Mouse (Mus musculus): ENCODE data around the gene Slc5a11. TPM values are rescaled to one million over a fixed set of nuclear protein-coding genes. Genes with fewer than 3 reads are reported as not detected.

Gene Slc5a11
- polyA plus RNA-seq, 1 experiment from 2014 or later, result not detected

DNA sequence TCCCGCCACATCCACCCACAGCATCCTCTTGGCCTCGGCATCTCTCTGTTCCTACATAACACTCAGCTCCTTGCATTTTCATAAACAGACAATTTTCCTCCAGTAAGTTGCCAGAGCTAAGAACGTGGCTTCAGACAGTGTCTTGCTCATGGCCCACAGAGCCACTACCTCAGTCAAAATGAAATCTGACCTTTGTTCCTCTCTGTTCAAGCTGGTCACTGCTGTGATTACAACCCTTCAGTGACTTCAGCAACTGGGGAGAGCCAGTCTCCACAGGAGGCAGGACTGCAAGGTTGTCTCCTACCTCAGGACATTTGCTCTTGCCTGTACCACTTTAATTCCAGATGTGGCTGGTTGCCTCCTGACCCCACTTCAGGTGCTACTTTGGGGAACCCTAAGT, 15.4 kb upstream of the Slc5a11 start:
- no peak overlapping the region for H3K4me3 ChIP-seq (ENCODE audit: low read depth, low read length)
- no peak for ATAC-seq (replicated peaks; ENCODE audit: insufficient number of reproducible peaks, low FRiP score, low TSS enrichment, low read depth)
- no peak overlapping the region for H3K27ac ChIP-seq (replicated peaks; ENCODE audit: low read depth, low read length)
- WGBS, result 85% methylated on average over 3 of the region's 3 CpGs
- no peak overlapping the region for H3K4me2 ChIP-seq (ENCODE audit: low read depth, low read length)
- no peaks in the 10 kb centered on the region for H3K4me1 ChIP-seq (ENCODE audit: control insufficient read depth, insufficient read depth, low read length)
- H3K36me3 ChIP-seq (replicated peaks; ENCODE audit: control insufficient read depth, insufficient read depth, low read depth, low read length), result peaks cover 4% of the 10 kb centered on the region; the same call in 1 of the 2 replicates
- no peaks in the 10 kb centered on the region for H3K27me3 ChIP-seq (ENCODE audit: control insufficient read depth, insufficient read depth, low read length)
- DNase-seq (ENCODE audit: low spot score), result no peak
- H3K9ac ChIP-seq (replicated peaks; ENCODE audit: low read length), result no peak overlapping the region
- H3K9me3 ChIP-seq (replicated peaks; ENCODE audit: control insufficient read depth, low read length), result no peaks in the 10 kb centered on the region

- Histone ChIP-seq H3K4me2 (ENCODE audit: low read depth, low read length) (no peak overlapping the region), H3K9me3 (replicated peaks; ENCODE audit: control insufficient read depth, low read length) (no peaks in the 10 kb centered on the region), H3K36me3 (replicated peaks; ENCODE audit: control insufficient read depth, insufficient read depth, low read depth, low read length) (peaks cover 4% of the 10 kb centered on the region; the same call in 1 of the 2 replicates), H3K9ac (replicated peaks; ENCODE audit: low read length) (no peak overlapping the region), H3K27ac (replicated peaks; ENCODE audit: low read depth, low read length) (no peak overlapping the region), H3K4me1 (ENCODE audit: control insufficient read depth, insufficient read depth, low read length) (no peaks in the 10 kb centered on the region), H3K4me3 (ENCODE audit: low read depth, low read length) (no peak overlapping the region), H3K27me3 (ENCODE audit: control insufficient read depth, insufficient read depth, low read length) (no peaks in the 10 kb centered on the region)
- no peak for DNase-seq (ENCODE audit: low spot score)
- 93% methylated on average over 15 of the region's 15 CpGs for WGBS
- no peak for ATAC-seq (replicated peaks; ENCODE audit: insufficient number of reproducible peaks, low FRiP score, low TSS enrichment, low read depth)
Observed at GRCm38 (mm10) chr7:123199656-123200206, 14.8 kb upstream of the Slc5a11 start.

DNA sequence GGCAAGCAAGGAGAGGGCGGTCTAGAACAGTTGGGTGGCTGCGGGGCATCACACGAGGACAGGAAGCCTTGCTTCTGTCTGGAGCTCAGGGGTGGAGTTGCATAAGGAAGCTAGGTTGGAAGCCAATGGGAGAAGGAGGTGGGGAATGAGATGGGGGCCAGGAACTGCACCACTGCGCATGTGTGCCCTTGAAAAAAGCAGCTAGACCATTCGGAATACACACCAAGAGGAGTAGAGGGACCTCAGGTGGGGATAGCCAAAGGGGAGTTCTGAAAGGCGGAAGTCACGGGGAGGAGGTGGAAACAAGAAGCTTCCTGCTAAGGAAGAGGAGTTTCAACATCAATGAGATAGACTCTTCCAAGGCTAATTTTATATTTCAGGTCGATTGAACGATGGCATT, 13.9 kb upstream of the Slc5a11 start:
- no peak overlapping the region for H3K9ac ChIP-seq (replicated peaks; ENCODE audit: low read length)
- ATAC-seq (replicated peaks; ENCODE audit: insufficient number of reproducible peaks, low FRiP score, low TSS enrichment, low read depth), result no peak
- 86% methylated on average over 9 of the region's 9 CpGs for WGBS

DNA sequence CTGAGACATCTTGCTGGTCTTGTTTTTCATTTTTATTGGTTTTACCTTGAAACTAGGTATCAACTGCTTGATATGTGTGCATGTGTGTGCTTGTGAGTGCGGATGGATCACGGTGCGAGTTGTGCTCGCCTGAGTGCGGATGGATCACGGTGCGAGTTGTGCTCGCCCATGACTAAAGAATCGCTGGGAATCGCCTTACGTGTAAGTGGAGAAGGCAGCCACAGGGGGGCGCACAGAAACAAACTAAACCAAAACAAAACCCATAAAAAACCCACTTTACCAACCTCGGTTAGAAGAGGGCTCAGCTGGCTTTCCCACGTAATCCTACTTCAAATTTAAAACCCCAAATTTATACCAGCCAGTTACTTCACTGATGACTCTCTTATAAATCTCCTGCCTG, 9.3 kb upstream of the Slc5a11 start:
- no peak overlapping the region for H3K4me2 ChIP-seq (ENCODE audit: low read depth, low read length)
- no peak overlapping the region for H3K4me3 ChIP-seq (ENCODE audit: low read depth, low read length)
- H3K4me1 ChIP-seq (ENCODE audit: control insufficient read depth, insufficient read depth, low read length), result no peaks in the 10 kb centered on the region
- no peak overlapping the region for H3K27ac ChIP-seq (replicated peaks; ENCODE audit: low read depth, low read length)
- 32% methylated on average over 14 of the region's 14 CpGs for WGBS
- H3K36me3 ChIP-seq (replicated peaks; ENCODE audit: control insufficient read depth, insufficient read depth, low read depth, low read length), result no peaks in the 10 kb centered on the region
- H3K27me3 ChIP-seq (ENCODE audit: control insufficient read depth, insufficient read depth, low read length), result no peaks in the 10 kb centered on the region
- no peaks in the 10 kb centered on the region for H3K9me3 ChIP-seq (replicated peaks; ENCODE audit: control insufficient read depth, low read length)
- no peak for ATAC-seq (replicated peaks; ENCODE audit: insufficient number of reproducible peaks, low FRiP score, low TSS enrichment, low read depth)
- DNase-seq (ENCODE audit: low spot score), result peak; percentile 68
- H3K9ac ChIP-seq (replicated peaks; ENCODE audit: low read length), result no peak overlapping the region

More for the DNA sequence above, 13.9 kb upstream of the Slc5a11 start:
- Histone ChIP-seq H3K27ac (replicated peaks; ENCODE audit: low read depth, low read length) (no peak overlapping the region), H3K9me3 (replicated peaks; ENCODE audit: control insufficient read depth, low read length) (no peaks in the 10 kb centered on the region), H3K4me2 (ENCODE audit: low read depth, low read length) (no peak overlapping the region), H3K36me3 (replicated peaks; ENCODE audit: control insufficient read depth, insufficient read depth, low read depth, low read length) (no peaks in the 10 kb centered on the region), H3K4me3 (ENCODE audit: low read depth, low read length) (no peak overlapping the region), H3K27me3 (ENCODE audit: control insufficient read depth, insufficient read depth, low read length) (no peaks in the 10 kb centered on the region), H3K4me1 (ENCODE audit: control insufficient read depth, insufficient read depth, low read length) (no peaks in the 10 kb centered on the region)
- DNase-seq (ENCODE audit: low spot score), result no peak

- no peak for ATAC-seq (replicated peaks; ENCODE audit: insufficient number of reproducible peaks, low FRiP score, low TSS enrichment, low read depth)
- H3K36me3 ChIP-seq (replicated peaks; ENCODE audit: control insufficient read depth, insufficient read depth, low read depth, low read length), result no peaks in the 10 kb centered on the region
- no peaks in the 10 kb centered on the region for H3K27me3 ChIP-seq (ENCODE audit: control insufficient read depth, insufficient read depth, low read length)
- no peak overlapping the region for H3K4me3 ChIP-seq (ENCODE audit: low read depth, low read length)
- no peaks in the 10 kb centered on the region for H3K4me1 ChIP-seq (ENCODE audit: control insufficient read depth, insufficient read depth, low read length)
- no peak overlapping the region for H3K9ac ChIP-seq (replicated peaks; ENCODE audit: low read length)
- no peak for DNase-seq (ENCODE audit: low spot score)
- WGBS, result 76% methylated on average over 6 of the region's 6 CpGs
- no peak overlapping the region for H3K27ac ChIP-seq (replicated peaks; ENCODE audit: low read depth, low read length)
- no peaks in the 10 kb centered on the region for H3K9me3 ChIP-seq (replicated peaks; ENCODE audit: control insufficient read depth, low read length)
- no peak overlapping the region for H3K4me2 ChIP-seq (ENCODE audit: low read depth, low read length)
Observed at GRCm38 (mm10) chr7:123207561-123207960, 7.0 kb upstream of the Slc5a11 start.

DNA sequence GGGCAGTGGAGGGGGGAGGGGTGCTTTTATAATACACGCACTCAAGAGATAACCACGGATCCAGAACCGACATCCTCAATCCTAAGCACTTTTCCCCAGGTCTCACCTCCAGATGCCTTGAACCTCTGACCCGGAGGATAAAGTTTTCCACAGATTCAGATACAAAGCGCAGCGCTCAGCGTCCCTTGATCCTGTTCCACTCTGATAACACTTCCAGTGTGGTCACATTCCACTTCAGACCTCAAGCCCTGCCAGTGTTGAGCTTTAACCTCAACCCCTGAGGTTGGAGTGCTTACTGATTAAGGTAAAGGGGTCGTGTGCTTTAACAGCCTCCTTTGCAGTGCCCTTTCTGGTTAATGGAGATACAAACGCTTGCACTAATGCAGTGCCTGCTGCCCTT, 4.7 kb upstream of the Slc5a11 start:
- 78% methylated on average over 9 of the region's 9 CpGs for WGBS

GRCm38 (mm10) chr7:123211461-123211860, 3.1 kb upstream of the Slc5a11 start:
- Histone ChIP-seq H3K4me3 (ENCODE audit: low read depth, low read length) (no peak overlapping the region), H3K27ac (replicated peaks; ENCODE audit: low read depth, low read length) (no peak overlapping the region), H3K9ac (replicated peaks; ENCODE audit: low read length) (no peak overlapping the region), H3K36me3 (replicated peaks; ENCODE audit: control insufficient read depth, insufficient read depth, low read depth, low read length) (no peaks in the 10 kb centered on the region), H3K27me3 (ENCODE audit: control insufficient read depth, insufficient read depth, low read length) (no peaks in the 10 kb centered on the region), H3K4me1 (ENCODE audit: control insufficient read depth, insufficient read depth, low read length) (no peaks in the 10 kb centered on the region), H3K9me3 (replicated peaks; ENCODE audit: control insufficient read depth, low read length) (no peaks in the 10 kb centered on the region), H3K4me2 (ENCODE audit: low read depth, low read length) (no peak overlapping the region)
- DNase-seq (ENCODE audit: low spot score) (no peak), ATAC-seq (replicated peaks; ENCODE audit: insufficient number of reproducible peaks, low FRiP score, low TSS enrichment, low read depth) (no peak)
- 60% methylated on average over 5 of the region's 5 CpGs for WGBS

More for the DNA sequence above, 4.7 kb upstream of the Slc5a11 start:
- no peak overlapping the region for H3K4me2 ChIP-seq (ENCODE audit: low read depth, low read length)
- no peaks in the 10 kb centered on the region for H3K4me1 ChIP-seq (ENCODE audit: control insufficient read depth, insufficient read depth, low read length)
- H3K9me3 ChIP-seq (replicated peaks; ENCODE audit: control insufficient read depth, low read length), result no peaks in the 10 kb centered on the region
- no peak overlapping the region for H3K27ac ChIP-seq (replicated peaks; ENCODE audit: low read depth, low read length)
- ATAC-seq (replicated peaks; ENCODE audit: insufficient number of reproducible peaks, low FRiP score, low TSS enrichment, low read depth), result no peak
- DNase-seq (ENCODE audit: low spot score), result no peak
- no peak overlapping the region for H3K4me3 ChIP-seq (ENCODE audit: low read depth, low read length)
- H3K9ac ChIP-seq (replicated peaks; ENCODE audit: low read length), result no peak overlapping the region
- H3K27me3 ChIP-seq (ENCODE audit: control insufficient read depth, insufficient read depth, low read length), result no peaks in the 10 kb centered on the region
- no peaks in the 10 kb centered on the region for H3K36me3 ChIP-seq (replicated peaks; ENCODE audit: control insufficient read depth, insufficient read depth, low read depth, low read length)

DNA sequence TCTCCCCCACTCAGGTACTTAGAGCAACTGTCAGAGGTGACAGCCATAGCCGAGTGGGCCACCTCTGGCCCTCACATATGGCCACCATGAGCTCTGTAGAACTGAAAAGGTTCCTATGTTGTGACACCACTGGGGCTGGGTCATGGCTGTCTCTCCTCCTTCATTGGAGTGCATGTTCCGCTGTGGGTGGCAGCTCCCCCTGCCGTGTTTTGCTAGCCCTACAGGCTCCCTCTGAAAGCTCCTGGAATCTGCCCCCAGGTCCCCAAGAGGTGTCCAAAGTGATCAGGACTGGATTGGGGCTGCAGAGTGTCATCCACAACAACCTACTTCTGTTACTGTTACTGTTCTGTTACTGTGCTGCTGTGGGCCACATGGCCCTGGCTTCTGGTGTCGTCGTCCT, 2.3 kb upstream of the Slc5a11 start:
- H3K9ac ChIP-seq (replicated peaks; ENCODE audit: low read length), result no peak overlapping the region
- H3K27me3 ChIP-seq (ENCODE audit: control insufficient read depth, insufficient read depth, low read length), result no peaks in the 10 kb centered on the region
- 82% methylated on average over 5 of the region's 5 CpGs for whole genome bisulfite sequencing
- no peaks in the 10 kb centered on the region for H3K36me3 ChIP-seq (replicated peaks; ENCODE audit: control insufficient read depth, insufficient read depth, low read depth, low read length)
- no peak overlapping the region for H3K27ac ChIP-seq (replicated peaks; ENCODE audit: low read depth, low read length)
- ATAC-seq (replicated peaks; ENCODE audit: insufficient number of reproducible peaks, low FRiP score, low TSS enrichment, low read depth) (no peak), DNase-seq (ENCODE audit: low spot score) (no peak)
- H3K4me3 ChIP-seq (ENCODE audit: low read depth, low read length), result no peak overlapping the region
- H3K4me1 ChIP-seq (ENCODE audit: control insufficient read depth, insufficient read depth, low read length), result no peaks in the 10 kb centered on the region
- no peak overlapping the region for H3K4me2 ChIP-seq (ENCODE audit: low read depth, low read length)
- no peaks in the 10 kb centered on the region for H3K9me3 ChIP-seq (replicated peaks; ENCODE audit: control insufficient read depth, low read length)
